Mouse (Mus musculus) liver, embryonic 16.5 days (tissue): ENCODE results near the gene Khnyn. TPM values are rescaled to one million over a fixed set of nuclear protein-coding genes. Genes with fewer than 3 reads are reported as not detected.

ENCODE experiments used
- ATAC-seq: fragments of 200-750 bp; cut with Nextera tagmentation; 2 replicates; pipeline ENCODE4 v1.8.0; 2017; ENCODE audit warnings: low read depth, mild to moderate bottlenecking, moderate number of reproducible peaks, moderate library complexity
- H3K27ac ChIP-seq: fragments of 300-500 bp; sonication (generic); 2 replicates; pipeline ENCODE4 v1.5.1; 2014; ENCODE audit warnings: mild to moderate bottlenecking, low read length
- H3K27me3 ChIP-seq: fragments of 300-500 bp; sonication (generic); 2 replicates; pipeline ENCODE4 v1.6.1; 2014; ENCODE audit warnings: low read depth, low read length, mixed read lengths; ENCODE audit not compliant: control insufficient read depth, insufficient read depth
- H3K36me3 ChIP-seq: fragments of 300-500 bp; sonication (generic); 2 replicates; pipeline ENCODE4 v1.6.1; 2014; ENCODE audit warnings: mild to moderate bottlenecking; ENCODE audit not compliant: control insufficient read depth, insufficient read depth
- H3K4me1 ChIP-seq: fragments of 300-500 bp; sonication (generic); 2 replicates; pipeline ENCODE4 v1.6.1; 2014; ENCODE audit warnings: low read depth, low read length, mixed read lengths; ENCODE audit not compliant: control insufficient read depth
- H3K4me2 ChIP-seq: fragments of 300-500 bp; sonication (generic); 2 replicates; pipeline ENCODE4 v1.6.1; 2014; ENCODE audit warnings: low read depth, low read length, mixed read lengths
- H3K4me3 ChIP-seq: fragments of 300-500 bp; sonication (generic); 2 replicates; pipeline ENCODE4 v1.5.1; 2014; ENCODE audit warnings: low read depth, mild to moderate bottlenecking, low read length
- H3K9ac ChIP-seq: fragments of 300-500 bp; sonication (generic); 2 replicates; pipeline ENCODE4 v1.6.1; 2014; ENCODE audit warnings: low read depth, low read length
- H3K9me3 ChIP-seq: fragments of 300-500 bp; sonication (generic); replicated peaks from 2 replicates; pipeline ENCODE4 v1.6.1; 2016; ENCODE audit warnings: low read length; ENCODE audit not compliant: control insufficient read depth
- WGBS: fragments of 180-500 bp; shearing (Covaris S2); extraction: QIAGEN DNeasy Blood & Tissue Kit; methylation state at CpG from one replicate; pipeline ENCODE4 v1.1.7; 2014; ENCODE audit not compliant: insufficient replicate concordance; 5-methylcytosine and 5-hydroxymethylcytosine counted together
- polyA plus RNA-seq: library from polyadenylated mRNA; unstranded; fragments of >200 nt; fragmentation: Nextera tagmentation; extraction: Ambion mirVana; gene quantifications from 2 replicates; pipeline ENCODE4 v1.2.1, GENCODE M21; 2015

Gene Khnyn
- polyA plus RNA-seq, 1 experiment from 2014 or later, result 12.8 TPM

GRCm38 (mm10) chr14:55868230-55869026 lies 16.3 kb upstream of the Khnyn start:
- Histone ChIP-seq H3K27ac (no peak overlapping the region), H3K9me3 (no peaks in the 10 kb centered on the region), H3K4me3 (no peak overlapping the region), H3K27me3 (no peaks in the 10 kb centered on the region), H3K4me1 (no peaks in the 10 kb centered on the region; the same call in 1 of the 2 replicates), H3K4me2 (no peak overlapping the region), H3K9ac (no peak overlapping the region), H3K36me3 (no peaks in the 10 kb centered on the region; the same call in 1 of the 2 replicates)
- WGBS, result 73% methylated on average over 14 of the region's 14 CpGs
- ATAC-seq, result no peak

- Histone ChIP-seq H3K9ac (no peak overlapping the region), H3K4me2 (no peak overlapping the region), H3K4me3 (no peak overlapping the region), H3K27me3 (no peaks in the 10 kb centered on the region), H3K36me3 (no peaks in the 10 kb centered on the region; the same call in 1 of the 2 replicates), H3K4me1 (peaks cover 4% of the 10 kb centered on the region), H3K27ac (no peak overlapping the region), H3K9me3 (no peaks in the 10 kb centered on the region)
- WGBS, result 80% methylated on average over 6 of the region's 6 CpGs
- no peak for ATAC-seq
Observed at GRCm38 (mm10) chr14:55869538-55869937, 15.2 kb upstream of the Khnyn start.

DNA sequence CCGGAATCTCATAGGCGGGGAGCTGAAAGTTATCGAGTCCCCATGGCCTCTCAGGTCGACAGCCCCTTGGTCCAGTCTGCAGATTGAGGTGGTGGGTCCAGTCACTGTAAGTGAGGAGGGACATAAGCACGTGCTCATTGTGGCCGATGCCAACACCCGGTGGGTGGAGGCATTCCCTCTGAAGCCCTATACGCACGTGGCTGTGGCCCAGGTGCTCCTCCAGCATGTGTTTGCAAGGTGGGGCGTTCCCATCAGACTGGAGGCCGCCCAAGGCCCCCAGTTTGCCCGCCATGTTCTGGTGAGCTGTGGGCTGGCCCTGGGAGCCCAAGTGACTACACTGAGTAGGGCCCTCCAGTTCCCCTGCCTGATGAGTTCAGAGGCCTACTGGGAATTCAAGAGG lies 12.7 kb upstream of the Khnyn start:
- WGBS, result 76% methylated on average over 12 of the region's 12 CpGs
- H3K27me3 ChIP-seq, result peaks cover 3% of the 10 kb centered on the region; the same call in 1 of the 2 replicates
- no peak overlapping the region for H3K4me3 ChIP-seq
- no peak for ATAC-seq
- H3K4me1 ChIP-seq, result peaks cover 4% of the 10 kb centered on the region
- no peak overlapping the region for H3K27ac ChIP-seq
- H3K4me2 ChIP-seq, result no peak overlapping the region
- no peaks in the 10 kb centered on the region; the same call in 1 of the 2 replicates for H3K36me3 ChIP-seq
- no peaks in the 10 kb centered on the region for H3K9me3 ChIP-seq
- H3K9ac ChIP-seq, result no peak overlapping the region

- Histone ChIP-seq H3K27me3 (peaks cover 3% of the 10 kb centered on the region; the same call in 1 of the 2 replicates), H3K27ac (no peak overlapping the region), H3K4me1 (peaks cover 4% of the 10 kb centered on the region), H3K9ac (no peak overlapping the region), H3K9me3 (no peaks in the 10 kb centered on the region), H3K4me3 (no peak overlapping the region), H3K4me2 (no peak overlapping the region), H3K36me3 (no peaks in the 10 kb centered on the region; the same call in 1 of the 2 replicates)
- no peak for ATAC-seq
- WGBS, result 78% methylated on average over 17 of the region's 17 CpGs
Observed at GRCm38 (mm10) chr14:55872551-55872950, 12.2 kb upstream of the Khnyn start.

GRCm38 (mm10) chr14:55873242-55873713 lies 11.5 kb upstream of the Khnyn start:
- no peak for ATAC-seq
- 64% methylated on average over 8 of the region's 8 CpGs for WGBS
- Histone ChIP-seq H3K4me1 (peaks cover 4% of the 10 kb centered on the region), H3K27ac (no peak overlapping the region), H3K27me3 (peaks cover 3% of the 10 kb centered on the region; the same call in 1 of the 2 replicates), H3K9ac (no peak overlapping the region), H3K9me3 (no peaks in the 10 kb centered on the region), H3K36me3 (no peaks in the 10 kb centered on the region), H3K4me2 (no peak overlapping the region; the same call in 1 of the 2 replicates), H3K4me3 (no peak overlapping the region)

- H3K27me3 ChIP-seq, result peaks cover 3% of the 10 kb centered on the region; the same call in 1 of the 2 replicates
- H3K4me1 ChIP-seq, result peaks cover 4% of the 10 kb centered on the region
- WGBS, result 10% methylated on average over 30 of the region's 30 CpGs
- no peaks in the 10 kb centered on the region for H3K9me3 ChIP-seq
- no peak overlapping the region for H3K27ac ChIP-seq
- peak; percentile 40 for ATAC-seq
- no peaks in the 10 kb centered on the region for H3K36me3 ChIP-seq
- H3K4me2 ChIP-seq, result peak overlapping the region; percentile 66
- H3K9ac ChIP-seq, result peak overlapping the region; percentile 40; the same call in 1 of the 2 replicates
- H3K4me3 ChIP-seq, result peak overlapping the region; percentile 38
Observed at GRCm38 (mm10) chr14:55873714-55874683, 10.7 kb upstream of the Khnyn start.

DNA sequence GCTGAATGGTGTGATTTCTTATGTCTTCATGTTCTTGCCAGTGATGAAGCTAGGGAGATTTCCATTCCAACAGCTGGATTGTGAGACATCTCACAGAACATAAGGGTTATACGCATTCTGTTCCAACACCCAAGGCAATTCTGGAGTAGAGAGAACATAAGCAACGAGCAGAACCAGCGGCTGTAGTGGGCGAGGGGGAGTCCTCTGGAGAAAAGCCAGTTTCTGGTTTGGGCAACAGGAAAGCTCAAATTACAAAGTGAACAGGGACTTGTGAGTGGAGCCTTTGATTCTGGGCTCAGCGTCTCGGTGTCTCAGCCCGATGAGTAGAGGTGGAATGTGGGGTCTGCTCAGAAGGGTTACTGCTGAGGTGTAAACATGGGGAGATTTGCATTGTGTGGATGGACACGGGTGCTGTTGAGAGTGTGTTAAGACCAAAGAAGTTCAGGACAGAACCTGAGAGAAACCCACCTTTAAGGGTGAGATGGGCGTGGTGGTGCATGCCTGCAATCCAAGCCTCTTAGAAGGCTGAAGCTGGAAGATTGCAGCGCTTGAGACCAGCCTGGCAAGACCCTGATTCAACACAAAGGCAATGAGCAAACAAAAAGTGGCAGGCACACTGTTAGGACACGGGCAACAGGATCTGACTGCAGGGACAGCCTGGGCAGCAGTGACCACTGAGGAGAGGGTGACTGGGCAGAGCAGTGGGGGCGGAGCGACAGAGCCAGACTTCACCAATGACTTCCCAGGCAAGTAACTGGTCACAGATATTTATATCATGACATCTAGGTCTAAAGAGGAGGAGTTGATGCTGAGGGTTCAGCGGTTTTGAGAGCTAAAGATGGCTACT lies 7.1 kb upstream of the Khnyn start:
- H3K4me3 ChIP-seq, result no peak overlapping the region
- no peaks in the 10 kb centered on the region for H3K36me3 ChIP-seq
- H3K9me3 ChIP-seq, result no peaks in the 10 kb centered on the region
- H3K4me1 ChIP-seq, result peaks cover 12% of the 10 kb centered on the region
- H3K27ac ChIP-seq, result no peak overlapping the region
- 26% methylated on average over 14 of the region's 14 CpGs for whole genome bisulfite sequencing
- ATAC-seq, result no peak
- no peak overlapping the region for H3K9ac ChIP-seq
- H3K4me2 ChIP-seq, result no peak overlapping the region
- H3K27me3 ChIP-seq, result peaks cover 3% of the 10 kb centered on the region; the same call in 1 of the 2 replicates

- no peak overlapping the region for H3K27ac ChIP-seq
- peaks cover 18% of the 10 kb centered on the region for H3K4me1 ChIP-seq
- H3K4me3 ChIP-seq, result no peak overlapping the region
- no peaks in the 10 kb centered on the region for H3K9me3 ChIP-seq
- no peak overlapping the region for H3K4me2 ChIP-seq
- H3K36me3 ChIP-seq, result no peaks in the 10 kb centered on the region
- H3K9ac ChIP-seq, result no peak overlapping the region
- ATAC-seq, result no peak
- H3K27me3 ChIP-seq, result peaks cover 3% of the 10 kb centered on the region; the same call in 1 of the 2 replicates
- WGBS, result 8% methylated on average over 7 of the region's 7 CpGs
Observed at GRCm38 (mm10) chr14:55878316-55878940, 6.3 kb upstream of the Khnyn start.
